Mouse (Mus musculus) liver, adult 2 months (tissue): ENCODE results near the gene Zdhhc6.

ENCODE experiments used
- CTCF ChIP-seq: fragments of 200-500 bp; IDR thresholded peaks from 2 replicates; pipeline ENCODE4 v1.5.1; 2011; ENCODE audit warnings: low read depth, low read length, control low read depth
- POLR2A ChIP-seq: fragments of 200-500 bp; IDR thresholded peaks from 2 replicates; pipeline ENCODE4 v1.6.1; 2011; ENCODE audit warnings: low read length, control low read depth; ENCODE audit not compliant: insufficient read depth; ENCODE audit errors: extremely low read depth

GRCm38 (mm10) chr19:55247991-55248520, 67.8 kb downstream of the Zdhhc6 start:
- no peak for TF ChIP-seq POLR2A
- TF ChIP-seq CTCF = no peak
